1 mouse cellular context compared by ENCODE assay signal in the genomic region with DNA sequence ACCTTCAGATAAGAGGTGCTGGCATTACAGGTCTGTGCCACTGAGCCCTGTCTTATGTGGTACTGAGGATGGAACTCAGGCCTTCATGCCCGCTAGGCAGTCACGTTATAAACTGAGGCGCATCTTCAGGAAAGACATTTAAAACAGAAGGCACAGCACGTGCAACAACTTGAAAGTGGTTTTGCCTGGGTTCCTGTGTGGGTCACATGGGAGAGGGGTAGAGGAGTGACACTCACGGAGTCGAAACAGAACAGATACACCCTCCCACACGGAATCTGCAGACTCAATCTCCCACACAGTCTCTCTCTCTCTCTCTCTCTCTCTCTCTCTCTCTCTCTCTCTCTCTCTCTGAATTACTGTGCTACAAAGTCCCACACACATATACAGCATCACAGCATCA.
TF ChIP-seq lines count a peak whose summit lies in the region.

No protein-coding gene starts in this region.

TF ChIP-seq in CH12.LX, 34 proteins besides CTCF, POLR2A, EP300 and RAD21:
- TF ChIP-seq JUND (conservative IDR thresholded peaks at IDR 0.05; ENCODE audit: low read depth, low read length) (no peak), IRF4 (IDR thresholded peaks at IDR 0.05; ENCODE audit: low read depth, low read length) (no peak), BHLHE40 (IDR thresholded peaks at IDR 0.05; ENCODE audit: low read depth, low read length) (peak; percentile 29; the same call in 1 of the 2 replicates), MAFK (IDR thresholded peaks at IDR 0.05; ENCODE audit: insufficient replicate concordance, low read length) (no peak)
TF ChIP-seq in CH12.LX: peak in this region for 1.
